Mouse (Mus musculus): ENCODE results near the gene Cwf19l2.
"Not testable (repeated sequence)": the region's sequence is repeated elsewhere in the genome, so short reads cannot be mapped to it uniquely, and the experiment has no call there.

Cwf19l2 gene
- long read RNA-seq, experiment 1, full-length matches to known transcripts: 3 of 9 reads
- long read RNA-seq, experiment 1, partial matches to known transcripts: 6 of 9 reads
- long read RNA-seq, experiment 1, other reads (novel, unspliced or antisense): 0 of 9 reads
- long read RNA-seq, experiment 2, partial matches to known transcripts: 4 of 6 reads
- long read RNA-seq, experiment 2, other reads (novel, unspliced or antisense): 0 of 6 reads

DNA sequence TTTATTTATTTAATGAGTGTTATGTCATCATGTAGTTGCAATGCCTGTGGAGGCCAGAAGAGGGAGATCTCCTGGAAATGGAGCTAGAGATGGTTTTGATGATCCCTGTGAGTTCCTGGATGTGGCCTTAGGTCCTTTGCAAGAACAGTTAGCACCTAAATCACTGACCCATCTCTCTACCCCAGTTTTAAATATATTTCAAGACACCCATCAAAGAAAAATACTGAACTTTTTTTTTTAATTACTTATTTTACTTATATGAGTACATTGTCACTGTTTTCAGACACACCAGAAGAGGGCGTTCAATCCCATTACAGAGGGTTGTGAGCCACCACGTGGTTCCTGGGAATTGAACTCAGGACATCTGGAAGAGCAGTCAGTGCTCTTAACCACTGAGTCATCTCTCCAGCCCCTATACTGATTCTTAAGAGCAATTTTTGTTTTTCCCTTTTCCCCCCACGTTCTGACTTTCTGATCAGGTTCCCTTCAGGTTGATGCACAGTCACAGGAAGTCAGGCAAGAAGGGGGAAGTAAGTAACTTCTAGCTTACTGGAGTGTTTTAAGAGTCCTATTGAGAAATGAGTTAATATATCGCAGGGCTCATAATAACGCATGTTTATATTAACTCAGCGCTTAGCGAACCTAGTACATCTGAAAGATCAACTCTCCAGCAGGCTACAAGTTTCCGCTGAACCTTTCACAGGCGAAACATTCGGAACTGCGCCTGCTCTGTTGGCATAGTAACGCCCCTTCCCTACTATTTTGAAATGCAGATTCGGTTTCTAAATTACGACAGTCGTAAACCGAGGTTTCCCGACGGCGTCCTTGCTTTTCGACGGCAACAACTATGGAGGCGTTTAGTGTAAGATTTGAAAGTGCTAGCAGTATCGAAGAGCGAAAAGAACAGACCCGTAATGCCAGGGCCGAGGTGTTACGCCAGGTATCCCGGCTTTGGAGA lies at the start of gene Cwf19l2:
Cwf19l2 (plus strand) TSS at position 342 of the 958 bp plus-strand sequence.
- intact Hi-C loops (cut with DNase I): no loop called here

DNA sequence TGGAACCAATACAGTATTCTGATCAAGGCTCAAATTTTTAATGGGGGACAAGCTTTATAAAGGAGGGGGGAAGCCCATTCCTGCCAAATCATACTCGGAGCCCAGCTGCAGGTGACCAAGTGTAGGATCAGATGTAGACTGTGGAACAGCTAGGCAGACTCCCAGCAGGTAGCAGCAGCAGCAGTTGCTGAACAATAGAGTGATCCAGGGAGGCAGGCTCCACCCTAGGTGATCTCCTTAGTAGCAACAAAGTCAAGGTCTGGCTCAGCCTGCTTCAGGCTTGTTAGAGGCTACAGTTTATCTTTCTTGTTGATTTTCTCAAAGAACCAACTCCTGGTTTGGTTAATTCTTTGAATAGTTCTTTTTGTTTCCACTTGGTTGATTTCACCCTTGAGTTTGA lies 27.1 kb upstream of the Cwf19l2 start:
- intact Hi-C loops (cut with DNase I): not testable (repeated sequence)

DNA sequence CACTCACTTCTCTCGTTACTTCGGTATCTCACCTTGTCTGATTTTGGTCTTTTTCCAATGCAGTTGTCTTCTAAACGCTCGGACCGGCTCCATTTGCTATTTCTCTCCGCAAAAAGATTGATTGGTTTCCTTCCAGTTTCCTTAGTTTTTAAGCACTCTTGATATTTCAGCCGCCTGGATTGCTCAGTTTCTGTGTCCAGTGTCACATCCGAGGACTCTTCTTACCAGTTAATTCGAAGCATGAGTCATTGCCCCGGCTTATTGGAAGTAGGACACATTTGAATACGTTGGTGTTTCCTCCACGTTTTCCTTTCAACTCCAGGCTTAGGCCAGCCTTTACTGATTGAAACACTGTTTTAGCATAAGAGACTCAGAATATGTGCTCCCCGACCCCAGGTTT lies 980 bp downstream of the Cwf19l2 start:
- intact Hi-C loops (cut with DNase I): no loop called here

DNA sequence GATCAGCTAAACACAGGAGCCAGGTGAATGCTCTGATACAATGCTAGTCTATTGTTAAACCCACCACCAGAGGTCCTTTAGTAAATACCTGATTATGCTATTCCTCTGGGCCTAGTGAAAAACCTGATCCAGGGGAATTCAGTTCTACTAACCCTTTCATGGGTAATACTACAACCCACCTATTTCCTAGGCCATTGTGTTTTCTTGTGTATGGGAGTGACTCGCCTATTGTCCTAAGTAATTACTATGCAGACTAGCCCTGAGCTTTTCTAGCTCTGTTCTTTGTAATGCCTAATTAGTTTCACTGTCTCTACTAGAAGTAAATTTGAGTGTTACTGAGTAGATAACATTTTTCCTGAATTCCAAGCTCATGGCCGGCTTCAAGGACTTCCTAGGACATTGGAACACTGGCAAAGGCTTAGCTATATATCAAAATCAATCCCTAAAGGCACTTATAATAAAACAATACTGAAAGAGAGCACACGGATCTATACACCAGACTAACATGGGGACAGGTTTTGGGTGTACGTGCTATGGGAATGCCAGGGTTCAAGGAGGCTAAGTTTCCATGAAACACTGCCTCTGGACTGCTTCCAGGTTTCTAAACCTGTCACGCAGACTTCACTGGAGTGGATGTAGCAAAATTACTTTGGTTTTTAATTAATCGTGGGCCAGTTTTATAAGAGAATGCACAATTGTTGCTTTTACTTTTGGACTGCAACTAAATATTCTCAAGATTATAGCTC lies 36.3 kb downstream of the Cwf19l2 start:
- intact Hi-C loops (cut with DNase I): not testable (repeated sequence)

DNA sequence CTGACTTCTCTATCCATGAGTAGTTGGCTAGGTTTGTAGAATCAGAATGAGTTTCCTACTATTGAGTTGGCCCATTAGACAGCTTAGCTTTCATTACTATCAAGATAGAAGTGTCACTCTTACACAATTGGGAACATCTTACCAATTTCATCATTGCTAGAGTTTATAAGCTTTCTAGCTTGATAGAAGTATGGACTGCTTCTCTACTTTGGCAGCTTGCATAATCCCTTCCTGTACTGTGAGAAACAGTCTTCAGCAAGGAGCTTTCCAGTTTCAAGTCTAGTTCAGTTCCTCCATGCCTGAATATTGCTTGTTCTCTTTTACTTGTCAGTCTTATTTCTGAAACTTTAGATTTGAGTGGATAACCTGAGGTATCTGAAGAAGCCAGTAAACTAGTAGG lies 68.5 kb downstream of the Cwf19l2 start:
- intact Hi-C loops (cut with DNase I): no loop called here

DNA sequence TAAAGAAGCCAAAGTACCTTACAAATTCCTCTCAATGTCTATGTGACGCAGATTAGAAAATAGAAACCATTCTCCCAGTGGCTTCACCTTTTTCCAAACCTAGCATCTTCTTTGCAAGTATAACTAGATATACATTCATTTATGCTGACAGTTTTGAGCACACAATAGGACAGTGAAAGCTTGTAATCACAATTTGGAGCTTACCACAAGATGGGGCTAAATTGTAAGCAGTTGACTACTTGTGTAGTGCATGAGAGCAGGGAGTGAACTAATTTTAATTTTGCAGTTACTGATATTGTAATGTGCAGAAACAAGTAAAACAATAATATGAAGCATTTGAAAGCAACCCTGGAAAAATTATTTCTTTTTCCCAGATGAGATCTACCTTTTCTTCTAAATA lies 115.3 kb downstream of the Cwf19l2 start:
- intact Hi-C loops (cut with DNase I): no loop called here

DNA sequence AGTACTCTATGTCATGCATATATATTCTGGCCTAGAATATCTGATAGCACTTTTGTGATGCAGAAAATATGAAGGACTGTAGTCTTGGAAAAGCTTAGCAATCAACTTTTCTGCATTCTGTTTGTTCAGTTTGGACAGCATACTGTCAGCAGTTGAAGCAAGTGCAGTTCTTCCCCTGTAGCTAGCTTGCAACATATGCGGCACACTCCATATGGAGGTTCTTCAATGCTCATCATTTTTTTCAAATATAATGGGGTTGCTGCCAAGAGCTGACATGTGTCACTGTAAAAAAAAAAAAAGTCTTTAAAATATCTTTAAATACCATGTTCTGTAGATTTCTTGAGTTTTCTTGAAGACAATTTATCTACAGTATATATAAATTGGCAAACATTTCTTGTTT lies 115.8 kb downstream of the Cwf19l2 start:
- intact Hi-C loops (cut with DNase I): no loop called here

DNA sequence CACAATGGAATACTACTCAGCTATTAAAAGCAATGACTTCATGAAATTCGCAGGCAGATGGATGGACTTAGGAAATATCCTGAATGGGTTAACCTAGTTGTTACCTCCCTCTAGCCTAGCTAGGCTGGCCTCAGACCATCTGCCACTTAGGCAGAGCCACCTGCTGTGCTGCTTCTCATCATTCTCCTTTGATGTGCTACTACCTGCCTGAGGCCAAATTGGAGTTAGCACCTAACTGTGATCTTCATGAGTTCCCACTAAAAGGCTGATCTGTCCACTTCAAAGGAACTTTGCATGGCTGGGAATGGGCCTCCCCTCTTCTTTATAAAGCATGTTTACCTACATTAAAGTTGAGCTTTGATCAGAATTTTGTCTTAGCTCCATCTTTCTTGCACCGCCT lies 117.6 kb downstream of the Cwf19l2 start:
- intact Hi-C loops (cut with DNase I): loop anchor here (10.0 kb wide), 1 partner anchor 684 kb away; no protein-coding TSS in a partner anchor
